Mouse (Mus musculus) small intestine, adult 2 months (tissue): ENCODE data around the gene Mrps17. TPM values are rescaled to one million over a fixed set of nuclear protein-coding genes. Genes with fewer than 3 reads are reported as not detected.

ENCODE experiments used
- H3K27ac ChIP-seq: fragments of 200-500 bp; 2 replicates; pipeline ENCODE4 v1.5.1; 2012; ENCODE audit warnings: low read depth, low read length, control low read depth, inconsistent platforms; ENCODE audit not compliant: insufficient read depth
- H3K27me3 ChIP-seq: fragments of 200-500 bp; 2 replicates; pipeline ENCODE4 v1.6.1; 2012; ENCODE audit warnings: mild to moderate bottlenecking, moderate library complexity, low read length, inconsistent platforms; ENCODE audit not compliant: control insufficient read depth, insufficient read depth
- H3K36me3 ChIP-seq: fragments of 200-500 bp; 2 replicates; pipeline ENCODE4 v1.6.1; 2012; ENCODE audit warnings: mild to moderate bottlenecking, low read length, control low read depth, inconsistent platforms; ENCODE audit not compliant: control insufficient read depth, insufficient read depth
- H3K4me1 ChIP-seq: fragments of 200-500 bp; 2 replicates; pipeline ENCODE4 v1.6.1; 2012; ENCODE audit warnings: low read length, inconsistent platforms, mixed read lengths; ENCODE audit not compliant: control insufficient read depth, insufficient read depth, insufficient read length
- H3K4me3 ChIP-seq: fragments of 200-500 bp; 2 replicates; pipeline ENCODE4 v1.5.1; 2012; ENCODE audit warnings: low read depth, mild to moderate bottlenecking, control low read depth, inconsistent platforms, low read length, moderate library complexity
- CTCF ChIP-seq: fragments of 200-500 bp; IDR thresholded peaks from 2 replicates; pipeline ENCODE4 v1.5.1; 2012; ENCODE audit warnings: low read depth, mild to moderate bottlenecking, control low read depth, inconsistent platforms, low read length, moderate library complexity, mixed read lengths; ENCODE audit not compliant: insufficient replicate concordance, insufficient read length; ENCODE audit errors: extremely low read depth
- POLR2A ChIP-seq: fragments of 200-500 bp; IDR thresholded peaks from 2 replicates; pipeline ENCODE4 v1.6.1; 2012; ENCODE audit warnings: low read depth, mild to moderate bottlenecking, control low read depth, inconsistent platforms, low read length, moderate library complexity
- WGBS: fragments of 180-500 bp; shearing (Covaris S2); methylation state at CpG from one replicate; pipeline ENCODE4 v1.1.7; 2018; 5-methylcytosine and 5-hydroxymethylcytosine counted together
- polyA plus RNA-seq: library from polyadenylated mRNA; depleted of rRNA; stranded (reverse); fragments of >200 nt; gene quantifications from 2 replicates; pipeline ENCODE4 v1.2.3, GENCODE M21; 2012; rRNA removed

Mrps17 gene
- polyA plus RNA-seq, 1 experiment: 28.7 TPM

DNA sequence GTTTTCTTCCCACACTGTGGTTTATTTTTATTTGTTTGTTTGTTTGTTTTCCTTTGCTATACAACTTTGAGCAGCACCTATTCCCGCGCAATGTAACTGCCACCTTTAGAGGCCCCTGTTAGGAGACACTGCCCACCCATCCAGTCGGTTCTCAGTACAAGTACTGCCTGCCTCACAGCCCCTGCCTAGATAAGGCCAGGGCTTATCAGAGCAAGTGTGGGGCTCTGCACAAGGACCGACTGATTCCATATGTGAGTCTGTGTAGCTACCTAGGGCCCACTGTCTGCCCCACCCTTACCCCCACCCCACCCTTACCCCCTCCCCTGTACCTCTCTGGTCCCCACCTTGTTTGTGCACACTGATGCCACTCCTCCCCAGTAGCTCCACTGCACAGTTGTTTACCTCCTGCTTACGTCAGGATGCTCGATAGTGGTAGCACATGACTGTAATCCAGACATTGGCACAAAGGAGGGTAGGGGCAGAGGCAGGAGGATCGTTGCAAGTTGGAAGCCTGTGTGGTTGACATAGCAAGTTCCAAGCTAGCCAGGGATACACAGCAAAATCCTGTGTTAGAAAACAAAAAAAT is 27.7 kb downstream of the Mrps17 start:
- H3K27me3 ChIP-seq: no peaks in the 10 kb centered on the region
- 63% methylated on average over 7 of the region's 7 CpGs for WGBS
- no peaks in the 10 kb centered on the region for H3K4me1 ChIP-seq
- peaks cover 23% of the 10 kb centered on the region for H3K36me3 ChIP-seq
- H3K27ac ChIP-seq: no peak overlapping the region
- H3K4me3 ChIP-seq: no peak overlapping the region
- TF ChIP-seq POLR2A (no peak), CTCF (no peak)

DNA sequence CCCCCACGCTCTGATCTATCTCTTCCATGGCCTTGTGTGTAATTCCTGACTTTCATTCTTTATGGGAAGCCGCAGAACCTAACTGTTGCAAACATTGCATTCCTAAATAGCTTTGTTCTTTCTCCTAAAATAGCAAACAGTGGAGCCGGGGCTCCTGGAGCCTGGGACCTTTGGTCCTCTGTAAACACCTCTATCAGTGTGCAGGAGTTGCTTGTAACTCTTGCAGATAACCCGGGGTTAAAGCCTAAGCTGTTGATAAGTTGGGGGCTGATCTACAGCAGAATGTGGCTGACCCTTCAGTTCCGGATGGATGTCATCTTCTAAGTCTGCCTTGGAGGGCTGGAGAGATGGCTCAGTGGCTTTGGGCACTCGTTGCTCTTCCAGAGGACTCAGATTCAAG is 28.8 kb downstream of the Mrps17 start:
- Histone ChIP-seq H3K27me3 (no peaks in the 10 kb centered on the region), H3K27ac (no peak overlapping the region), H3K4me1 (no peaks in the 10 kb centered on the region), H3K4me3 (no peak overlapping the region), H3K36me3 (peaks cover 24% of the 10 kb centered on the region)
- TF ChIP-seq CTCF (no peak), POLR2A (no peak)
- 20% methylated on average over 6 of the region's 6 CpGs for WGBS

GRCm38 (mm10) chr5:129756886-129757285 is 41.6 kb downstream of the Mrps17 start:
- no peaks in the 10 kb centered on the region for H3K4me1 ChIP-seq
- no peak overlapping the region for H3K27ac ChIP-seq
- H3K4me3 ChIP-seq: no peak overlapping the region
- no peak for TF ChIP-seq POLR2A
- TF ChIP-seq CTCF: no peak
- no peaks in the 10 kb centered on the region for H3K27me3 ChIP-seq
- H3K36me3 ChIP-seq: peaks cover 24% of the 10 kb centered on the region
- 95% methylated on average over 20 of the region's 20 CpGs for WGBS

DNA sequence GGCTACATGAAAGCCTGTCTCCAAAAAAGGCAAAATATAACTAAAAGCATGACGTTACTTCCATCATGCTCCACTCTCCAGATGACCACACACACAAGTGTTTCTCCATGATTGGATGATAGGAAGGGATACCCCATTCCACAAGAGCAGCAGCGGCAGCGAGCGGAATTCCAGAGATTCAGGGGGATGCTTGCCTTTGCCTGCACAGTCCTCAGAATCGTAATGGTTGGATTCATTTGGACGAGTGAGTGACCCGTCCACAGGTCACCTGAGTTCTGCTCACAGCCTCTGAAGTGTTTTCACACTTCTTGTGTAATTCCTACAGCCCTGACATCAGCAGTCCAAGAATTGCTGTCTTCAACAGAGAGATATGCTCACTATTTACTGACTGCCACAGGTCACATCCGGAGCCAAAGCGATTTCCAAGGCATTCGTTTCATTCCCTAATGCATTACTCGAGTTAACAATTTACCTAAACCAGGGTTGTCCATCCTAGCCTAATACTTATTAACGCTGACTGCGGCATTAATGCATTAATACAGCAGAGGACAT is 44.7 kb downstream of the Mrps17 start:
- Histone ChIP-seq H3K27ac (no peak overlapping the region), H3K36me3 (peaks cover 15% of the 10 kb centered on the region), H3K4me1 (no peaks in the 10 kb centered on the region), H3K4me3 (no peak overlapping the region), H3K27me3 (no peaks in the 10 kb centered on the region)
- TF ChIP-seq POLR2A (no peak), CTCF (no peak)
- WGBS: 76% methylated on average over 13 of the region's 13 CpGs

DNA sequence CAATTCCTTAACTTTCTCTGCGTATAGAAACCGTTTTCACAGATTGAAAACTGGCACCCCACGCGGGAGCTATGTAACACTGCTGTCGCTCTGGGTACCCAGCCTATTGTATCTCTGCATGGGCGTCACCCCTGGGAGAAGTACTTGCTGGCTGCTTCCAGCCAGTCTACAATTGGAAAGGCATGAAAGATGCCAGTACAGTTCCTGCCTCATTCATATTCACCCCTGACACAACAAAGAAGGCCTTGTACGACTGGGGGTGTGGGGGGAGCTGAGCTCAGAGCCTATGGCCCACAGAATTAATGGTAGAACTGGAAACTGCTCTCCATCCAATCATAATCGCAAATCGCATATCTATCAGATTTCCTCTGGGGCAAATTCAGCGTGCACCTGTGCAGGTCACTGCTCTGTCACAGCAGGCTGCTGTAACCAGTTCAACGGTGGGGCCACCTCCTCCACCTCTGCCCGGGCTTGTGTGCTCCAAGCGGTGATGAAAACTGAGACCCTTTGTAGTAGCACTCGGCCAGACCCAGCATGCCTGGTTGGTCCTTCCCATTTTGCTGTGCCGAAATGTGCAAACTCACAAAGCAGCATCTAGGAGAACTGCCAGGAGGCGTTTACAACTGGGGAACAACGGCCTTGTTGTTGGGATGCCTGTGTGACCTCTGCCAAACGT is 46.7 kb downstream of the Mrps17 start:
- Histone ChIP-seq H3K36me3 (peaks cover 11% of the 10 kb centered on the region), H3K4me1 (no peaks in the 10 kb centered on the region), H3K4me3 (no peak overlapping the region), H3K27ac (no peak overlapping the region), H3K27me3 (no peaks in the 10 kb centered on the region)
- TF ChIP-seq CTCF: no peak
- TF ChIP-seq POLR2A: no peak
- WGBS: 79% methylated on average over 18 of the region's 18 CpGs

DNA sequence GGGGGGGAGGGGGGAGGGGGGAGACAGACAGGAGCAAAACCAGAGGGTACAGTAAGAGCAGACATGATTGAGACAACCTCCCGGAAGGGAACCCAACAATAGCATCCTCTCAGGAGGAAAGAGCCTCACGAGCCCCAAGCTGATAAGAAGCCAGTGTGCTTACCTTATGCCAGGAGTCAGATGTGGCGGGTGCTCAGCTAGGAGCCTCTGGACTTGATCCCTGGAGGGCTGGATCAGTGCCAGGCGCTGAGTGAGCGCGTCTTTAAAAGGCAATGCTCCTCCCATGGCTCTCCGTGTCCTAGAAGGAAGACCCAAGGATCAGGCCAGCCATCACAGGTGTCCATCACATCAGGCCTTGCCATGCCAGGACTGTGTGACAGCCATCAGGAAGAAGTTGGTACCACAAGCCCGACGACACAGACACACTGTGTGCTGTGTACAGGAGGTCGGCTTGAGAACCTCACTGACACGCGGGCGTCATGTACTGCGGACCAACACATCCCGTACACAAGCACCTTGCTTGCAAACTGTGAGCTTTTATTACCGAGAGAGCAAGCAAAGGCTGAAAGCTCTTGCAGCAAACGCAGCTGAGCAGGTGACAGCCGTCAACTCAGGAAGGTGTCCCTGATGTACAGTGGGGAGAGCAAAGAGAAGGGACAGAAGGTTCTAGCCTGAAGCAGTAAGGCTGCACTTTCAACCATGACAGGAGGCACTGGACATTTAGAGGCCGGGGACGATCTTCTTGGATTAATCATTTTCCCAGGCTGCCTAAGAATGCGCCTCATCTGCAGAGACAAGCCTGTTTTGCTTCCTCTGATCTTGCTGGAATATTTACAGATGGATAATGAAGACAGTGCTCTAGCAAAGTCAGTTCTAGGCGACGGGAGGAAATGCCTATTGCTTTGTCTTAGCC is 55.4 kb downstream of the Mrps17 start:
- no peaks in the 10 kb centered on the region; the same call in 1 of the 2 replicates for H3K36me3 ChIP-seq
- H3K27ac ChIP-seq: no peak overlapping the region
- H3K4me3 ChIP-seq: no peak overlapping the region
- no peaks in the 10 kb centered on the region for H3K27me3 ChIP-seq
- WGBS: 50% methylated on average over 23 of the region's 23 CpGs
- no peak for TF ChIP-seq CTCF
- no peak for TF ChIP-seq POLR2A
- H3K4me1 ChIP-seq: 0 out of 2 replicates have a peak, but pooled peaks cover 3% of the 10 kb centered on the region

Other genes with a start within 250 kb of the Mrps17 start
- 36.2 and 75.9 TPM in 2 replicates for gene Sfswap, start 214.3 kb upstream of the Mrps17 start, polyA plus RNA-seq
- gene Mmp17, start 131.3 kb upstream of the Mrps17 start, polyA plus RNA-seq: 2.1 and 3.8 TPM in 2 replicates
- gene Zfp11, start 45.4 kb upstream of the Mrps17 start, polyA plus RNA-seq: 0.19 and 0.39 TPM in 2 replicates
- not detected in 2 replicates for gene Sept14, start 7.0 kb upstream of the Mrps17 start, polyA plus RNA-seq
- gene Nipsnap2, start 9.6 kb downstream of the Mrps17 start, polyA plus RNA-seq: 10.3 and 14.9 TPM in 2 replicates
- gene Psph, start 72.0 kb downstream of the Mrps17 start, polyA plus RNA-seq: 4.2 and 10.2 TPM in 2 replicates
- gene Sumf2, start 131.5 kb downstream of the Mrps17 start, polyA plus RNA-seq: 3.7 and 4.1 TPM in 2 replicates
- 2,208 and 2,785 TPM in 2 replicates for gene Chchd2, start 172.0 kb downstream of the Mrps17 start, polyA plus RNA-seq
- gene Zbed5, start 180.2 kb downstream of the Mrps17 start, polyA plus RNA-seq: 0.19 and 0.39 TPM in 2 replicates
- 0.04 and 0.14 TPM in 2 replicates for gene Phkg1, start 183.1 kb downstream of the Mrps17 start, polyA plus RNA-seq
- gene Nupr1l, start 193.0 kb downstream of the Mrps17 start, polyA plus RNA-seq: 4.2 and 5.0 TPM in 2 replicates
- 8.8 and 11.4 TPM in 2 replicates for gene Vkorc1l1, start 226.5 kb downstream of the Mrps17 start, polyA plus RNA-seq